Mouse (Mus musculus): ENCODE results near the gene Rnase4.

DNA sequence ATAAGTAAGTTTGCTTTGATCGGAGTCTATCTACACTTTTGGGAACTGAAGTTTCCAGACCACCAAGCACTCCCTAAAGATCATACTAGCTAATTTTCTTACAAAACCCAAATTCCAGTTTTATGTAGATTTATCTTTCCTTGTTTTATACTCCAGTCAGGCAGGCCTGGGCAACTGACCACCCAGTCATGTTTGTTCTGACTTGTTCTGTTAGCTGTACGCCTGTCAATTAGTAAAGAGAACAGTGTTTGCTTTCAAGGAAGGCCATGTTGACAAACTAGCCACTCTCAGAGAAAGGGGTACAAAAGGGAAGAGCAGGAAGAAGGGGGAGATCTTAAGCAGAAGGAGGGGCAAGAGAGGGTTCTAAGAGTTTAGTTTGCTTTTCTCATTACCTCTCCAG is 13.5 kb downstream of the Rnase4 start:
- TF ChIP-seq CTCF (IDR thresholded peaks at IDR 0.05; ENCODE audit: borderline replicate concordance, insufficient read depth, low read length) = no peak
- TF ChIP-seq POLR2A (IDR thresholded peaks at IDR 0.05; ENCODE audit: low read depth, low read length) = no peak
